Mouse (Mus musculus) liver, embryonic 14.5 days (tissue): ENCODE results near the gene Ndufaf2. TPM values are rescaled to one million over a fixed set of nuclear protein-coding genes. Genes with fewer than 3 reads are reported as not detected.

ENCODE experiments used
- ATAC-seq: fragments of 200-750 bp; cut with Nextera tagmentation; 2 replicates; pipeline ENCODE4 v1.8.0; 2017; ENCODE audit warnings: moderate number of reproducible peaks, mild to moderate bottlenecking, moderate library complexity; ENCODE audit not compliant: insufficient read depth
- DNase-seq, 3 experiments: peaks; one replicate each; pipeline ENCODE4 v3.0.0-alpha.2; 2012 to 2013; ENCODE audit warnings: low read depth in 3 of 3, low spot score in 3 of 3
- H3K27ac ChIP-seq: fragments of 300-500 bp; sonication (generic); 2 replicates; pipeline ENCODE4 v1.5.1; 2014; ENCODE audit warnings: moderate library complexity, mild to moderate bottlenecking, control low read depth, inconsistent platforms
- H3K27me3 ChIP-seq: fragments of 300-500 bp; sonication (generic); 2 replicates; pipeline ENCODE4 v1.6.1; 2014; ENCODE audit warnings: mild to moderate bottlenecking, low read length, moderate library complexity; ENCODE audit not compliant: control insufficient read depth, insufficient read depth
- H3K36me3 ChIP-seq: fragments of 300-500 bp; sonication (generic); replicated peaks from 2 replicates; pipeline ENCODE4 v1.6.1; 2014; ENCODE audit warnings: low read depth; ENCODE audit not compliant: control insufficient read depth, insufficient read depth
- H3K4me1 ChIP-seq, 2 experiments: fragments of 200-500 bp in 1 of 2; fragments of 300-500 bp in 1 of 2; sonication (generic) in 1 of 2; replicated peaks; 2 replicates each; pipeline ENCODE4 v1.6.1; 2012 to 2014; ENCODE audit warnings: antibody characterized with exemption in 1 of 2, inconsistent platforms in 1 of 2, low read length in 1 of 2; ENCODE audit not compliant: control insufficient read depth in 2 of 2, insufficient read depth in 2 of 2
- H3K4me2 ChIP-seq: fragments of 300-500 bp; sonication (generic); 2 replicates; pipeline ENCODE4 v1.6.1; 2014; ENCODE audit warnings: low read depth, mild to moderate bottlenecking, control low read depth, moderate library complexity
- H3K4me3 ChIP-seq, 2 experiments: fragments of 200-500 bp in 1 of 2; fragments of 300-500 bp in 1 of 2; sonication (generic) in 1 of 2; 2 replicates each; pipeline ENCODE4 v1.5.1; 2012 to 2014; ENCODE audit warnings: low read depth in 2 of 2, low read length in 2 of 2, mild to moderate bottlenecking in 2 of 2, control low read depth in 1 of 2, inconsistent platforms in 1 of 2, moderate library complexity in 1 of 2; ENCODE audit not compliant: insufficient read depth in 1 of 2
- H3K9ac ChIP-seq: fragments of 300-500 bp; sonication (generic); replicated peaks from 2 replicates; pipeline ENCODE4 v1.6.1; 2014; ENCODE audit warnings: mild to moderate bottlenecking, control low read depth, moderate library complexity
- H3K9me3 ChIP-seq: fragments of 300-500 bp; sonication (generic); 2 replicates; pipeline ENCODE4 v1.6.1; 2016; ENCODE audit warnings: low read length, mixed read lengths; ENCODE audit not compliant: control insufficient read depth
- CTCF ChIP-seq: IDR thresholded peaks from 2 replicates; pipeline ENCODE4 v1.5.1; 2016; ENCODE audit warnings: antibody characterized with exemption, low read depth, control low read depth
- EP300 ChIP-seq: IDR thresholded peaks from 2 replicates; pipeline ENCODE4 v1.6.1; 2016; ENCODE audit warnings: antibody characterized with exemption, low read depth
- WGBS: fragments of 180-500 bp; shearing (Covaris S2); extraction: QIAGEN DNeasy Blood & Tissue Kit; methylation state at CpG from one replicate; pipeline ENCODE4 v1.1.7; 2014; ENCODE audit not compliant: insufficient replicate concordance; 5-methylcytosine and 5-hydroxymethylcytosine counted together
- polyA plus RNA-seq, 2 experiments: library from polyadenylated mRNA; depleted of rRNA in 1 of 2; stranded (reverse) in 1 of 2; unstranded in 1 of 2; fragments of >200 nt; fragmentation: Nextera tagmentation in 1 of 2; extraction: Ambion mirVana in 1 of 2; gene quantifications; 2 replicates each; pipeline versions ENCODE4 v1.2.1 to v1.2.3; 2012 to 2014

Ndufaf2 gene
- polyA plus RNA-seq, 2 experiments: 21.6 to 33.8 TPM

DNA sequence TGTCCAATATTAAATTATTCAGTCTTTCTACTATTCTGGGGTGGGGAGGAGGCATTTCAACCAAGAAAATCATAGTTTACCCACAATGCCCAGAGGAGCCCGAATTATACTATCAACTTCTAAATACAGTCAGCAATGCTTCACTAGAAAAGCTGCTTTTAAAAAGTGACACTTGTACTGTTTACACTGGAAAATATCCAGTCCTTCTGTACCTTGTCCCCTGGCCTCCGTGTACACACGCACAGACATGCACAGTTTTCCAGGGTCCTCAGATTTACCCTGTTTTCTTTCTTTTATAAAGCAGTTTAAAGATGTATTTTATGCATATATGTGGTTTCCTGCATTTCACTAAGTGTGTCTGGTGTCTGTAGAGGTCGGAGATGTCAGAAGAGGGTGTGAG lies 186.0 kb downstream of the Ndufaf2 start:
- Histone ChIP-seq H3K4me1 (no peaks in the 10 kb centered on the region), H3K9ac (no peak overlapping the region), H3K4me2 (no peak overlapping the region), H3K27ac (no peak overlapping the region), H3K9me3 (no peaks in the 10 kb centered on the region), H3K4me3 (no peak overlapping the region), H3K36me3 (no peaks in the 10 kb centered on the region), H3K27me3 (no peaks in the 10 kb centered on the region)
- 50% methylated on average over 4 of the region's 4 CpGs for WGBS
- no peak for ATAC-seq
- TF ChIP-seq CTCF: no peak
- TF ChIP-seq EP300: no peak
- no peak for DNase-seq

DNA sequence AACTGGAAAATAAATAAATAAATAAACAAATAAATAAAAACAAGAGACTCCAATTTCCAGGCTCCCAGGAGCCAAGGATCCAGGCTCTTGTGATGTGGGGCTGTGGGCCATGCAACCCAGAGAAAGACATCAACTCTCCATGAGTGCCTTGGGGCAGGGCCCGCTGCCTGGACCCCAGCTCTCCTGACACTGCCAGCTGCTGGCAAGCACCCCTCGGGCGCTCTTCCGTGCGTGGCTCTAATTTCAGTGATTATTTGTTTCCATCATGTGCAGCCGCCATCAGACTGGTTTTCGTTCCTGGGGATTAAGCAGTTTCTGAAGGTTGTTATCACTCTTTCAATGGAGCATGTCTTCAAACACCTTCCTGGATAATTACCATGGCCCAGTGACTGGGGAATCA lies 186.6 kb downstream of the Ndufaf2 start:
- TF ChIP-seq EP300: no peak
- TF ChIP-seq CTCF: no peak
- ATAC-seq (no peak), DNase-seq (no peak)
- Histone ChIP-seq H3K4me3 (no peak overlapping the region), H3K4me2 (no peak overlapping the region), H3K36me3 (no peaks in the 10 kb centered on the region), H3K27me3 (no peaks in the 10 kb centered on the region), H3K9ac (no peak overlapping the region), H3K9me3 (no peaks in the 10 kb centered on the region), H3K27ac (no peak overlapping the region), H3K4me1 (no peaks in the 10 kb centered on the region)
- WGBS: 77% methylated on average over 7 of the region's 7 CpGs

DNA sequence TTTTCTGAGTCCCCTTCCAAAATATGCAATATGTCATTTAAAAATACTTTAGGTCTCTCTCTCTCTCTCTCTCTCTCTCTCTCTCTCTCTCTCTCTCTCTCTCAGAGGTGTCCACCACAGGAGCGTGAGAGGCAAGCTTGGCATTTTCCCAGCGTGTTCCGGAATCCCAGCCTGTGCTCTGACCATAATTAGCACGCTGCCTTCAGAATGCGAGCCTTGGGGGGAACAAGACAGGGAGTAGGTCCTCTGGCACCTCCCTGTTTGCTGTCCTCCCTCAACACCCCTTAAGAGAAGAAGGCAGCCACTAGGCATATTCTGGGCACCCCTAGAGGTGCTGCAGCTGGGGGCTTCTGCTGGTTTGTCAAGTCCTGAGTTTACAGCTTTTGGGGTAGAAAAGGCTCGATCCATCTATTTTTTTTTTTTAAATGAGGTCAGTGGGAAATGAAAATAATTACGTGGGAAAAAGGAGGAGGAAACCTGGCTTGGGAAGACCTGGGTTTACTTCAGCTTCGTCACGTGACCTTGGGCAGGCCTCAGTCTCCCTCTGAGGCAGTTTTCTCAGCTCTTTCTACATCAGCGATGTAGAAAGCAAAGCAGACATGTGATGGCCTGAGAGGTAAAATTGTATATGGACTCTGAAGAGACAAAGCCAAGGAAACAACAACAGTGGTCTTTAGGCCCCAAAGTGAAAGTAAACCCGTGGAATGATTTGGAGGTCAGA lies 187.8 kb downstream of the Ndufaf2 start:
- Histone ChIP-seq H3K27me3 (no peaks in the 10 kb centered on the region), H3K36me3 (no peaks in the 10 kb centered on the region), H3K4me3 (no peak overlapping the region), H3K4me2 (no peak overlapping the region), H3K9me3 (no peaks in the 10 kb centered on the region), H3K27ac (no peak overlapping the region), H3K9ac (no peak overlapping the region), H3K4me1 (no peaks in the 10 kb centered on the region)
- no peak for ATAC-seq
- 52% methylated on average over 11 of the region's 11 CpGs for WGBS
- TF ChIP-seq EP300 (no peak), CTCF (no peak)
- no peak for DNase-seq

DNA sequence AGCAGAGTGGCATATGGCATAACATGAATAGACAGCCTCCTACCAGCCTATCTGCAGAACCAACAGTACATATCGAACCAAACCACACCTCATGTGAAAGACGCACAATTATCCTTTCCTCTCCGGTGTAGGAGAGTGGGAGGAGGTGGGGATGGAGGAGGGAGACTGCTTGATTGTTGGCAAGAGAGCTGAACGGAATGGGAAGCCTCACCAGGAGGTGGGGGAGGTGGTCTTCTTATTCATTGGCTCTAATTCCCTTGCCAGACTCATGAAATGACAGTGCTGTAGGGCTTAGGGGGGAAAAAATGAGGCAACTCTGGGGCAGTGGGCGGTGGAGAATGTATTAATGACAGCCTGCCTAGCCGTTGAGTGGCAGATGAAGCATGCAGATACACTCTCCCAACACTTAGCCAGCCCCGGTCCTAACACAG lies 188.4 kb downstream of the Ndufaf2 start:
- H3K9ac ChIP-seq: no peak overlapping the region
- no peaks in the 10 kb centered on the region for H3K27me3 ChIP-seq
- TF ChIP-seq EP300: no peak
- no peak for TF ChIP-seq CTCF
- no peaks in the 10 kb centered on the region for H3K4me1 ChIP-seq
- ATAC-seq (no peak), DNase-seq (no peak)
- no peaks in the 10 kb centered on the region for H3K9me3 ChIP-seq
- no peaks in the 10 kb centered on the region for H3K36me3 ChIP-seq
- H3K4me3 ChIP-seq: no peak overlapping the region
- no peak overlapping the region for H3K27ac ChIP-seq
- no peak overlapping the region for H3K4me2 ChIP-seq
- 42% methylated on average over 7 of the region's 7 CpGs for WGBS

DNA sequence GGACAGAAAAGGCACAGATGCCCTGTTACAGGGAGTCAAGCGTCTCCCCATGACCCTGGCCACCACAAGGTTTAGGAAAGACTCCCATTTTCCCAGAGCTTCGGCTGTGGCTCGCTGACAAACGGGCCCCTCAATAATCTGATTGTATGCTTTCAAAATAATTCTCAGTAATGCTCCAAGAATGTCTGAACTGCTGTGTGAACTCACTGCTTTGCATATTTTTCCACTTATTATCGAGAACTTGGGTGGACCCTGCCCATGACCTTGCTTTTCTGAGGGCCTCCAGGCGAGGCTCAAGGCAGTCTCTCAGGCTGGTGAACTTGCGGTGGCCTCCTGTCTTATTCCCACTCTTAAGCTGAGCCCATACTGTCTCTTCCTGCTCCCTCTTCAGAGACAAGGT lies 193.8 kb downstream of the Ndufaf2 start:
- Histone ChIP-seq H3K4me3 (no peak overlapping the region), H3K4me1 (peaks cover 0 to 2% of the 10 kb centered on the region in 2 experiments; a peak in 1 of 4 replicates), H3K27me3 (no peaks in the 10 kb centered on the region), H3K27ac (no peak overlapping the region), H3K9me3 (no peaks in the 10 kb centered on the region), H3K36me3 (no peaks in the 10 kb centered on the region), H3K9ac (no peak overlapping the region), H3K4me2 (no peak overlapping the region)
- WGBS: 64% methylated on average over 7 of the region's 7 CpGs
- ATAC-seq (no peak), DNase-seq (no peak)
- no peak for TF ChIP-seq EP300
- no peak for TF ChIP-seq CTCF
